Mouse (Mus musculus): ENCODE measurements around the gene Gpha2.

The Gpha2 gene

GRCm38 (mm10) chr19:6242281-6242680 is 16.1 kb downstream of the Gpha2 start:
- DNase-seq = peak; percentile 57 to 81

- peak in 1 of 2 experiments; percentile 24 for DNase-seq
These were observed 17.0 kb downstream of the Gpha2 start for GRCm38 (mm10) chr19:6243226-6243625.

GRCm38 (mm10) chr19:6245806-6246205 is 19.6 kb downstream of the Gpha2 start:
- DNase-seq = no peak

GRCm38 (mm10) chr19:6247526-6248300 is 21.5 kb downstream of the Gpha2 start:
- no peak for DNase-seq

- no peak for DNase-seq
These were observed 26.8 kb downstream of the Gpha2 start for GRCm38 (mm10) chr19:6253021-6253420.

- DNase-seq = peak; percentile 57 to 68
These were observed 34.2 kb downstream of the Gpha2 start for GRCm38 (mm10) chr19:6260428-6260827.

- peak in 1 of 2 experiments; percentile 39 for DNase-seq
These were observed 34.8 kb downstream of the Gpha2 start for GRCm38 (mm10) chr19:6260946-6261345.

GRCm38 (mm10) chr19:6261379-6261778 is 35.2 kb downstream of the Gpha2 start:
- DNase-seq = peak in 1 of 2 experiments; percentile 41

GRCm38 (mm10) chr19:6262222-6262621 is 36.0 kb downstream of the Gpha2 start:
- DNase-seq = peak; percentile 79 to 81

GRCm38 (mm10) chr19:6262839-6263433 is 36.8 kb downstream of the Gpha2 start:
- DNase-seq = peak; percentile 83 to 94

GRCm38 (mm10) chr19:6264200-6264599 is 38.0 kb downstream of the Gpha2 start:
- peak; percentile 49 to 77 for DNase-seq

- DNase-seq = no peak
These were observed 38.8 kb downstream of the Gpha2 start for GRCm38 (mm10) chr19:6264945-6265344.

- DNase-seq = no peak
These were observed 39.6 kb downstream of the Gpha2 start for GRCm38 (mm10) chr19:6265727-6266182.

GRCm38 (mm10) chr19:6267306-6268169 is 41.4 kb downstream of the Gpha2 start:
- DNase-seq = peak; percentile 59 to 65

- peak; percentile 90 to 92 for DNase-seq
These were observed 42.0 kb downstream of the Gpha2 start for GRCm38 (mm10) chr19:6268170-6268528.

- DNase-seq = no peak
These were observed 42.5 kb downstream of the Gpha2 start for GRCm38 (mm10) chr19:6268670-6269132.

GRCm38 (mm10) chr19:6269798-6270475 is 43.8 kb downstream of the Gpha2 start:
- no peak for DNase-seq

- DNase-seq = no peak
These were observed 44.5 kb downstream of the Gpha2 start for GRCm38 (mm10) chr19:6270661-6271060.

- DNase-seq = peak; percentile 61 to 80
These were observed 45.0 kb downstream of the Gpha2 start for GRCm38 (mm10) chr19:6271206-6271605.

GRCm38 (mm10) chr19:6272053-6272452 is 45.9 kb downstream of the Gpha2 start:
- DNase-seq = peak; percentile 66 to 92

GRCm38 (mm10) chr19:6272738-6273137 is 46.6 kb downstream of the Gpha2 start:
- DNase-seq = no peak

- no peak for DNase-seq
These were observed 47.4 kb downstream of the Gpha2 start for GRCm38 (mm10) chr19:6273592-6273991.

All from kidney, postnatal 25 days (tissue).